Mouse (Mus musculus) WW6 (cell line): ENCODE measurements around the gene Nav1.
A peak's percentile ranks its signal among the peaks of the same experiment; 100 is the strongest.

Source experiments
- DNase-seq: peaks from one replicate; pipeline ENCODE4 v3.0.0-alpha.2; 2013; ENCODE audit warnings: low read depth, low spot score

Nav1 gene

DNA sequence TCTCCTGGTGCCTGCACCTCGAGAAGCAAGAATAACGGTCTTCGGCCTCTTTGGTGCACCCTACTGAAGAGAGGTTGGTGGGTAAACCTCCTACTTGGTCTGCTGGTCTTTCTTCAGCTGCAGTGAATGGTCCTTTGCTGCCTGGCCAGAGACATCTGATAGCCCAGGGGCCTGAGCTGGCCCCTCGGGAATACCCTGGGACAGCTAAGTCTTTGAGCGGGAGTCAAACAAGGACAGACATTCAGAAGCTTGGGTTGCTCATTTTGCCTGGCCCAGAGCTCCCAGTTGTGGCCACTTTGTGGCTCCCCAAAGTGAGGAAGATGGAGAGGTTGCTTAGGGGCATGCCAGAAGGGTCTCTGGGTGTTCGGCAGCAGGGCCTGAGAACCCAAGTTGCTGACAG is 89.6 kb downstream of the Nav1 start:
- DNase-seq, result no peak

DNA sequence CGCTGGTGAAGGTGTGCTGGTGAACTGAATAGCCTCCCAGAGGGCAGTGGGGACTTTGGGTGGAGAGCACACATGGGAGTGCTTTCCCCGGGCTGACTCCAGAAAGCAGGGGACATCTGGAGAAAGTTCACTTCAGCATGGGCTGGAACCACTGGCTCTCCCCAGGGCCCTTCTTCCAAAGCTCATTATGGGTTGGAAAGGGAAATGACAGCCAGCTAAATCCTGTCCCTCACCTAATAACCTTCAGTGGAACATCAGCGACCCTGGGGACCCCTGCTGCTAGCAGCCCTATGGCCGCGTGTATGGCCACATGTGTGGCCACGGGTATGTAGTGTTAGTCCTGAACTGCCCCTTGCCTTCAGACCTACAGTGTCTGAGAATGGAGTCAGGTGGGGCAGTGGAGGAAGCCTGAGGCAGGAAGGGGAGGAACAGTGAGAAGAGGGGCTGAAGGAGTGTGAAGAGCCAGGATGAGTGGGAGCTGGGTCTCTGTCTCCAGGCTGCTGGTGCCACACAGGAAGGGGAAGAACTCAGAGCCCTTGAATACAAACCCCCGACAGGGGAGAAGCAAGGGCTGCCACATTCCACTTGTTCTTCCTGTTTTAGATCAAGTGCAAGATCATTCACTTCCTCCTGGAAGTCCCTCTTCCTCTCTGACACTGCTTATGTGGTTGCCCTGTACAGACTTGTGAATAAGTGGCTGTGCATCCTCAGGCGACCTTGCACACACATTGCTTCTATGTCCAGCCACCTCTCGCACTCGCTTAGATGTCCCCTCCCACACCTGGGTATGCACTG is 90.4 kb downstream of the Nav1 start:
- DNase-seq, result no peak

DNA sequence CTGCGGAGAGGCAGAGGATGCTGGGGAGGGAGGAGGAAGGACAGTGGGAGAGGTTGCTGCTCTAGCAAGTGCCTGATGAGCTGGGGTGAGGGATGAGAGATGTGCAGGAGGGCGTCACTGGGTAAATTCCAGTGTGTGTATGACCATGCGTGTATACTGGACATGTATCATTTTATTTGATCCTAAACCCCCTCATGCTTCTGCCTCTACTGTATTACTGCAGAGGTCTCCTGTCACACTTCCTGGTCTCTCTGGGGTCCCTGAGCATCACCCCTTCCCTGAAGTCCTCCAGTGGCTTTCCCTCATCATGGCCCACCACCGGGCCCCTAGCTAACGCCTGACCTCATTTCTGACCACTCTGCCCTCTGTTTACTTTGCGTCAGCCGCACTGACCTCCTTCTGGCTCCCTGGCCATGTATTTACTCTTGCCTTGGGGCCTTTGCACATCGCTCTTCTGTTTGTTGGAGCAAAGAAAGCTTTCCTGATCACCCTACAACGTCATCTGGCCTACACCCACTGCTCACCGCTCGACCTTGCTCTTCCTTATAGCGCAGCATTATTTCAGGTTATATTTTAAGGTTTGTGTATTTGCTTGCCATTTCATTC is 91.4 kb downstream of the Nav1 start:
- DNase-seq, result no peak

GRCm38 (mm10) chr1:135514913-135515632 is 92.0 kb downstream of the Nav1 start:
- no peak for DNase-seq

DNA sequence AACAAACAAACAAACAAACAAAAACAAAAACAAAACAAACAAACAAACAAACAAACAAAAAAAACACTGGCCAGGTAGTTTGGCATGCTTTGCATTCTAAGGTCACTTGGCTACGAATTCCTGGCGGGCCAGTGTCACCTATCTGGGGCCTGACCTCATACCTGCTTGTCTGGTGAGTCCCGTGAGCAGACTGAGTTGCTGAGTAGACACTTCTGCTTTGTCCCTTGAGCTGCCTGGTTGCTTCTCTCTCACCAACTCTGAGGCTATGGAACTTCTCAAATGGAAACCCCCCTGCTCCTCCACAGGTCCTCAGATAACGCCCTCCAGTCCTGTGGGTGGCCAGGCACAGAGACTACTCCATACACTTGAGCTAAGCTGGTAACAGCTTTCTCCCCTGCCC is 93.0 kb downstream of the Nav1 start:
- no peak for DNase-seq

DNA sequence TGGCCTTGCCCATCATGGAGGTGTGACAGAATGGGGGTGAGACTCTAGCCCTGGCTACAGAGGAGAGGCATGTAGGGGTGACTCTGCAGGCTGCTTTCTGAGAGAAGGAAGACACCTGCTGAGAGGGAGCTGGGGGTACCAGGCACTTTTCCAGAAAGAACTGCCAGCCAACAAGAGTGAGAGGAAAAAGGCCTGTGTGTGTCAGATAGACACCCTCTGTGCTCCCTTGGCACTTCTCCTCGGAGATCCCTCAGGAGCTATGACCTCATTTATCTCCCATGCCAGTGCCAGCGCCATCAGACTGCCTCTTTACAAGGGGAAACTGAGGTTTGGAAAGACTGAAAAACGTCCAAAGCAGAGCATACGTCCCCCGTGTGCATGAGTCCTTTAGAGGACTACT is 93.6 kb downstream of the Nav1 start:
- DNase-seq, result no peak

- peak; percentile 39 for DNase-seq
Measured at GRCm38 (mm10) chr1:135510346-135510977, 96.6 kb downstream of the Nav1 start.

- DNase-seq, result no peak
Measured at GRCm38 (mm10) chr1:135509145-135510084, 97.7 kb downstream of the Nav1 start.

- no peak for DNase-seq
Measured at GRCm38 (mm10) chr1:135508349-135508634, 98.8 kb downstream of the Nav1 start.

- peak; percentile 56 for DNase-seq
Measured at GRCm38 (mm10) chr1:135507572-135508348, 99.3 kb downstream of the Nav1 start.

GRCm38 (mm10) chr1:135505499-135505898 is 101.6 kb downstream of the Nav1 start:
- DNase-seq, result no peak

DNA sequence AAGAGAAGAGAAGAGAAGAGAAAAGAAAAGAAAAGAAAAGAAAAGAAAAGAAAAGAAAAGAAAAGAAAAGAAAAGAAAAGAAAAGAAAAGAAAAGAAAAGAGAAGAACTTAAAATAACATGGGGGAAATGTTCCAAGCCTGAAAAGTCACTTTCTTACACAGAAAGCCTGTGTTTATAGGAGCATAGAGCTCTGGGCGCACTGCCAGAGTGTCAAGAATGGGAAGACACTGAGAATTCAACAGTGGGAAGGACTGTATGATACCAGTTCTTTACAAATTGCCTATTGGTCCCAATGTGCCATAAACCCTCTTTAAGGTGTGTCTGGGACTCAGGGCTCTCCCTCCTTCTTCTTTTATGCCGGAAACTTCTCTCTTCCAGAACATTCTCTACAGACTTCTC is 103.7 kb downstream of the Nav1 start:
- no peak for DNase-seq

DNA sequence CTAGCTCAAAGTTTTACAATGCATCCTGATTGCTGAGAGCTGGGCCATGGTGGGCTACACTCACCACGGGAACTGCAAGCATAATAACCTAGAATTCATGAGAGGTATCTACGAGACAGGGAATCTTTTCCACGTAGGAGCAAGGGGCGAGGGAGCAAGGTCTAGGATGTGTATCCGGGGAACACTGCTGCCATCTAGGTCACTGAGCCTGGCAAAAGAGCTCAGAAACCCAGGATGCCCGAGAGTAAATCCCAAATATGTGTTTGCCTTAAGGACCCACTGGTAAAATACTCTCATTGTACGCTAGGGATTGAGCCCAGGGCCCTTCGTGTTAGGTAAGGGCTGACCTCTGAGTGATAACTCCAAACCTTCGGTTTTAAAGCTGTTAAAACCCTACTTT is 104.3 kb downstream of the Nav1 start:
- DNase-seq, result no peak

- no peak for DNase-seq
Measured at GRCm38 (mm10) chr1:135502135-135502534, 105.0 kb downstream of the Nav1 start.

- DNase-seq, result no peak
Measured at GRCm38 (mm10) chr1:135498455-135499358, 108.4 kb downstream of the Nav1 start.

GRCm38 (mm10) chr1:135495048-135495447 is 112.0 kb downstream of the Nav1 start:
- no peak for DNase-seq

GRCm38 (mm10) chr1:135493862-135494261 is 113.2 kb downstream of the Nav1 start:
- no peak for DNase-seq

DNA sequence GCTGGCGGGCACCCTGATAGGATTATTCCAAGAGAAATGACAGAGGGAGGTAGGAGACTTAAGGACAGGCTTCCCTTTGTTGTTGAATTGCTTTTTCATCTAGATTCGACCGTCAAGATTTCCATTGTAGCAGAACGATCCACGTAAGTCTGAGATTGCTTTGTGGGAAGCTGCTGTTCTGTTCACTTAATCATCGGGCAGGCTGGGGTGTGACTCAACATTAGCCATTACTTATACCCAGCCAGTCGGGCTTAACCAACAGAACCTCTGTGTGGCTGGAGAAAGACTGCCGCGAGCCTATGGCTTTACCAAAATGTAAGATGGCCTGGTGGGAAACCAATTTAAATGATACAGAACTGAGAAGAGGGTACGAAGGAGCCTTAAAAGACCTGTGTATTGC is 114.7 kb downstream of the Nav1 start:
- no peak for DNase-seq

GRCm38 (mm10) chr1:135490931-135491666 is 116.0 kb downstream of the Nav1 start:
- DNase-seq, result no peak
